Mouse (Mus musculus): ENCODE data around the gene Adrb1. TPM values are rescaled to one million over a fixed set of nuclear protein-coding genes. Genes with fewer than 3 reads are reported as not detected.

Gene Adrb1
- polyA plus RNA-seq, 1 experiment from 2014 or later, result 0.76 TPM

GRCm38 (mm10) chr19:56769024-56769423, 47.0 kb downstream of the Adrb1 start:
- no peak overlapping the region for H3K4me2 ChIP-seq (ENCODE audit: low read length)
- no peak overlapping the region for H3K27ac ChIP-seq (ENCODE audit: low read depth)
- no peak for DNase-seq (ENCODE audit: low spot score)
- no peak overlapping the region for H3K9ac ChIP-seq (ENCODE audit: low read length)
- WGBS, result 85% methylated on average over 9 of the region's 9 CpGs
- no peaks in the 10 kb centered on the region for H3K27me3 ChIP-seq (replicated peaks; ENCODE audit: control insufficient read depth, insufficient read depth, low read length)
- ATAC-seq (replicated peaks; ENCODE audit: low FRiP score, low TSS enrichment, low read depth), result no peak
- H3K9me3 ChIP-seq (ENCODE audit: control insufficient read depth, low read length), result no peaks in the 10 kb centered on the region
- H3K4me3 ChIP-seq (ENCODE audit: low read depth, low read length), result no peak overlapping the region
- no peaks in the 10 kb centered on the region for H3K4me1 ChIP-seq (replicated peaks; ENCODE audit: control insufficient read depth, insufficient read depth, low read length)
- no peaks in the 10 kb centered on the region for H3K36me3 ChIP-seq (ENCODE audit: control insufficient read depth, insufficient read depth, low read length)

- no peaks in the 10 kb centered on the region for H3K36me3 ChIP-seq (ENCODE audit: control insufficient read depth, insufficient read depth, low read length)
- no peak overlapping the region for H3K9ac ChIP-seq (ENCODE audit: low read length)
- 0 out of 2 replicates have a peak, but pooled peaks cover 5% of the 10 kb centered on the region for H3K27me3 ChIP-seq (replicated peaks; ENCODE audit: control insufficient read depth, insufficient read depth, low read length)
- no peaks in the 10 kb centered on the region for H3K9me3 ChIP-seq (ENCODE audit: control insufficient read depth, low read length)
- 87% methylated on average over 7 of the region's 7 CpGs for WGBS
- DNase-seq (ENCODE audit: low spot score) (no peak), ATAC-seq (replicated peaks; ENCODE audit: low FRiP score, low TSS enrichment, low read depth) (no peak)
- H3K4me3 ChIP-seq (ENCODE audit: low read depth, low read length), result no peak overlapping the region
- H3K4me2 ChIP-seq (ENCODE audit: low read length), result no peak overlapping the region
- no peak overlapping the region for H3K27ac ChIP-seq (ENCODE audit: low read depth)
- H3K4me1 ChIP-seq (replicated peaks; ENCODE audit: control insufficient read depth, insufficient read depth, low read length), result peaks cover 16% of the 10 kb centered on the region
Measured at GRCm38 (mm10) chr19:56772158-56772557, 50.2 kb downstream of the Adrb1 start.

GRCm38 (mm10) chr19:56773393-56773971, 51.5 kb downstream of the Adrb1 start:
- Histone ChIP-seq H3K36me3 (ENCODE audit: control insufficient read depth, insufficient read depth, low read length) (no peaks in the 10 kb centered on the region), H3K4me2 (ENCODE audit: low read length) (no peak overlapping the region), H3K4me1 (replicated peaks; ENCODE audit: control insufficient read depth, insufficient read depth, low read length) (peaks cover 16% of the 10 kb centered on the region), H3K9me3 (ENCODE audit: control insufficient read depth, low read length) (no peaks in the 10 kb centered on the region), H3K9ac (ENCODE audit: low read length) (no peak overlapping the region), H3K27ac (ENCODE audit: low read depth) (no peak overlapping the region), H3K4me3 (ENCODE audit: low read depth, low read length) (no peak overlapping the region), H3K27me3 (replicated peaks; ENCODE audit: control insufficient read depth, insufficient read depth, low read length) (0 out of 2 replicates have a peak, but pooled peaks cover 5% of the 10 kb centered on the region)
- WGBS, result 75% methylated on average over 10 of the region's 10 CpGs
- DNase-seq (ENCODE audit: low spot score) (no peak), ATAC-seq (replicated peaks; ENCODE audit: low FRiP score, low TSS enrichment, low read depth) (no peak)

GRCm38 (mm10) chr19:56774408-56774962, 52.5 kb downstream of the Adrb1 start:
- no peak for ATAC-seq (replicated peaks; ENCODE audit: low FRiP score, low TSS enrichment, low read depth)
- peaks cover 16% of the 10 kb centered on the region for H3K4me1 ChIP-seq (replicated peaks; ENCODE audit: control insufficient read depth, insufficient read depth, low read length)
- no peak for DNase-seq (ENCODE audit: low spot score)
- no peak overlapping the region for H3K4me3 ChIP-seq (ENCODE audit: low read depth, low read length)
- no peak overlapping the region for H3K27ac ChIP-seq (ENCODE audit: low read depth)
- no peak overlapping the region for H3K9ac ChIP-seq (ENCODE audit: low read length)
- H3K9me3 ChIP-seq (ENCODE audit: control insufficient read depth, low read length), result no peaks in the 10 kb centered on the region
- WGBS, result 69% methylated on average over 9 of the region's 9 CpGs
- no peak overlapping the region for H3K4me2 ChIP-seq (ENCODE audit: low read length)
- H3K27me3 ChIP-seq (replicated peaks; ENCODE audit: control insufficient read depth, insufficient read depth, low read length), result 0 out of 2 replicates have a peak, but pooled peaks cover 5% of the 10 kb centered on the region
- no peaks in the 10 kb centered on the region for H3K36me3 ChIP-seq (ENCODE audit: control insufficient read depth, insufficient read depth, low read length)

GRCm38 (mm10) chr19:56774971-56775892, 53.2 kb downstream of the Adrb1 start:
- WGBS, result 39% methylated on average over 24 of the region's 24 CpGs
- Histone ChIP-seq H3K4me1 (replicated peaks; ENCODE audit: control insufficient read depth, insufficient read depth, low read length) (peaks cover 16% of the 10 kb centered on the region), H3K36me3 (ENCODE audit: control insufficient read depth, insufficient read depth, low read length) (no peaks in the 10 kb centered on the region), H3K4me2 (ENCODE audit: low read length) (peak overlapping the region; percentile 60), H3K27ac (ENCODE audit: low read depth) (no peak overlapping the region), H3K27me3 (replicated peaks; ENCODE audit: control insufficient read depth, insufficient read depth, low read length) (0 out of 2 replicates have a peak, but pooled peaks cover 5% of the 10 kb centered on the region), H3K9ac (ENCODE audit: low read length) (0 out of 2 replicates have a peak overlapping the region, but pooled peaks have one; percentile 20), H3K4me3 (ENCODE audit: low read depth, low read length) (peak overlapping the region; percentile 20), H3K9me3 (ENCODE audit: control insufficient read depth, low read length) (no peaks in the 10 kb centered on the region)
- DNase-seq (ENCODE audit: low spot score), result peak; percentile 59
- no peak for ATAC-seq (replicated peaks; ENCODE audit: low FRiP score, low TSS enrichment, low read depth)

GRCm38 (mm10) chr19:56775893-56776718, 54.1 kb downstream of the Adrb1 start:
- H3K9ac ChIP-seq (ENCODE audit: low read length), result 0 out of 2 replicates have a peak overlapping the region, but pooled peaks have one; percentile 20

GRCm38 (mm10) chr19:56776719-56777382, 54.9 kb downstream of the Adrb1 start:
- Histone ChIP-seq H3K27me3 (replicated peaks; ENCODE audit: control insufficient read depth, insufficient read depth, low read length) (0 out of 2 replicates have a peak, but pooled peaks cover 5% of the 10 kb centered on the region), H3K27ac (ENCODE audit: low read depth) (no peak overlapping the region), H3K36me3 (ENCODE audit: control insufficient read depth, insufficient read depth, low read length) (no peaks in the 10 kb centered on the region), H3K4me3 (ENCODE audit: low read depth, low read length) (no peak overlapping the region), H3K9me3 (ENCODE audit: control insufficient read depth, low read length) (no peaks in the 10 kb centered on the region), H3K4me1 (replicated peaks; ENCODE audit: control insufficient read depth, insufficient read depth, low read length) (peaks cover 16% of the 10 kb centered on the region), H3K4me2 (ENCODE audit: low read length) (peak overlapping the region; percentile 60), H3K9ac (ENCODE audit: low read length) (no peak overlapping the region)
- WGBS, result 18% methylated on average over 16 of the region's 16 CpGs
- DNase-seq (ENCODE audit: low spot score) (peak; percentile 76), ATAC-seq (replicated peaks; ENCODE audit: low FRiP score, low TSS enrichment, low read depth) (peak; percentile 64; the same call in 1 of the 2 replicates)

More at GRCm38 (mm10) chr19:56775893-56776718, 54.1 kb downstream of the Adrb1 start:
- Histone ChIP-seq H3K4me3 (ENCODE audit: low read depth, low read length) (peak overlapping the region; percentile 20), H3K27ac (ENCODE audit: low read depth) (no peak overlapping the region), H3K36me3 (ENCODE audit: control insufficient read depth, insufficient read depth, low read length) (no peaks in the 10 kb centered on the region), H3K4me2 (ENCODE audit: low read length) (peak overlapping the region; percentile 60), H3K27me3 (replicated peaks; ENCODE audit: control insufficient read depth, insufficient read depth, low read length) (0 out of 2 replicates have a peak, but pooled peaks cover 5% of the 10 kb centered on the region), H3K4me1 (replicated peaks; ENCODE audit: control insufficient read depth, insufficient read depth, low read length) (peaks cover 16% of the 10 kb centered on the region), H3K9me3 (ENCODE audit: control insufficient read depth, low read length) (no peaks in the 10 kb centered on the region)
- WGBS, result 5% methylated on average over 18 of the region's 18 CpGs
- DNase-seq (ENCODE audit: low spot score), result peak; percentile 65
- no peak for ATAC-seq (replicated peaks; ENCODE audit: low FRiP score, low TSS enrichment, low read depth)

Measured in intestine, embryonic 14.5 days (tissue).